Mouse (Mus musculus): ENCODE data around the gene Rem1.

Rem1 gene

DNA sequence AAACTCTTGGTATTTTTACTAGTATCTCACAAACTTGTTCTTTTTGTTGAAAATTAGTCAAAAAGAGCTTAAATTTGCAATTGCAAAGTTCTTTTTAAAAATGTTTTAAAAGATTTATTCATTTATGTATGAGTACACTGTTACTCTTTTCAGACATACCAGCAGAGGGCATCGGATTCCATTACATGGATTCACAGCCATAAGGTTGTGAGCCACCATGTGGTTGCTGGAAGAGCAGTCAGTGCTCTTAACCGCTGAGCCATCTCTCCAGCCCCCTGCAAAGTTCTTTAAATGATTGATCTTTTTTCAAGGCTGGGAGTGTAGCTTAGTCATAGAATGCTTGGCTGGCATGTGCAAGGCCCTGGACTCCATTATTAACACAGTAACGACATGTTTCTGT, 51.6 kb downstream of the Rem1 start:
- no peak for DNase-seq (ENCODE audit: low read depth)

DNA sequence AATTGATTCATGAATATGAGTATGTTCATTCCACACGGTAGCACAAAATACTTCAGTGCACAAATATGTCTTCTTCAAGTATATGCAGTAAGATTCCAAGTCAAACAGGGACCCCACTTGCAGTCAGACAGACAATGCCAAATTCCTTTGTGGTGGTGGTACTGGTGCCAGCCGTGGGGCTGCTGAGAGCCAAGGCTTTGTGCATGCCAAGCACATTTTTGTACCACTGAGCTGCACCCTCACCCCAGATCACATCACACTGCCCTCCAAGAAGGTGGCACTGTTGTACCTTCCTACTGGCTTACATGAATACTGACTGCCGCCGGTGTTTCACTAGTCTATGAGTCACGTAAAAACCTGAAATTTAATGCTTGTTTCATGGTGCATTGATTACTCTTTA, 52.2 kb downstream of the Rem1 start:
- no peak for DNase-seq (ENCODE audit: low read depth)

DNA sequence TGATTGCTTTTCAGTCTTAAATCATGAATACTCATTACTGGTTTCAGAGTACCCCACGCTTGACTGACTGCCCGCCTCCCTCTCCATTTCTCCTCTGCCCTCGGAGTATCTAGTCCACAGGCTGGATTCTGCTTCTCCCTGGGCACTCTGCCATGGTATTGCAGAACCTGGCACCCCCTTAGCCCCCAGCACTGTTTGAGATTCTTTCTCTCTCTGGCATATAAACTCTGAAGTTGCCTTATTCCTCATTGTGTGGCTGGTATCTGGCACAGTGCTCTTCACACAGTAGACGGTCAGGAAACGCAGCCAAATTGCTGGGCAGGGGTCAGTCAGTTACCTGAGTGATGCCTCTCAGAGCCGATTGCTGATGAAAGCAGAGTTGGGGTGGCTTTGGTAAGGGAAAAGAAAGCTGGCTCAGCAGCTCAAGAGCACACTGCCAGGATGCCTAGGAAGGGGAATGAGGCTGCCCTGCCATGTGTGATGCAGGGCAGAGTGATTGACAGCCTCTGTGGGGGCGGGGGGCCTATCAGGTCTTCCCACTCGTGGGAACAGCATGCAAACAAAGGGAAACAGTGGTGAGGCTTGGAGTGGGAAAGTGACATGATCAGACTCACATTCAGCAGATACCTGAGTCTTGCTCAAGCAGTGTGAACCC, 53.1 kb downstream of the Rem1 start:
- no peak for DNase-seq (ENCODE audit: low read depth)

DNA sequence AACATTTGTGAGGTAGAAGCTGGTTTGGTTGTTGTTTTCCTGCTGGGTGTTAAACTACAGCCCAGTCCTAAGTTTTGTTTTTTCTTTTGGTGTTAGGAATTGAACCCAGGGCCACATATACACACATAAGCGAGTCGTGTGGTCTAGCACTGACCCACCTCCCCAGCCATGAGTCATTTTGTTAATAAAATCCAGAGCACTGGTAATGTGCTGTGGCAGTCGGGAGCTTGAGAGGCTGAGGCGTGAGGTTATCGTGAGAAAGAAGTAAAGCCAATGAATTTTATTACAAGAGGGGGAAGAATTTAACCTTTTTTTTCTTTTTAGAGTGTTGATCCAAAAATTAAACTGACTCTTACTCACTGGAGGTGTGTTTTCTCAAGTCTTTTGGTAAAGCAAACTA, 56.3 kb downstream of the Rem1 start:
- DNase-seq (ENCODE audit: low read depth) = no peak

All from c-Kit-positive CD71-positive TER-119-negative erythroid progenitor cells, embryonic 14.5 days (primary cell).